Mouse (Mus musculus) olfactory bulb, adult 2 months (tissue): Measurements from ENCODE around the gene Il13. TPM values are rescaled to one million over a fixed set of nuclear protein-coding genes. Genes with fewer than 3 reads are reported as not detected.

Experiments used
- H3K27ac ChIP-seq: fragments of 200-500 bp; 2 replicates; pipeline ENCODE4 v1.5.1; 2012; ENCODE audit warnings: low read depth, low read length; ENCODE audit not compliant: insufficient read depth
- H3K4me1 ChIP-seq: fragments of 200-500 bp; 2 replicates; pipeline ENCODE4 v1.6.1; 2012; ENCODE audit warnings: low read length; ENCODE audit not compliant: control insufficient read depth, insufficient read depth
- H3K4me3 ChIP-seq: fragments of 200-500 bp; 2 replicates; pipeline ENCODE4 v1.5.1; 2012; ENCODE audit warnings: mild to moderate bottlenecking, low read depth, low read length, moderate library complexity; ENCODE audit not compliant: insufficient read depth
- CTCF ChIP-seq: fragments of 200-500 bp; IDR thresholded peaks from 2 replicates; pipeline ENCODE4 v1.5.1; 2012; ENCODE audit warnings: low read depth, mild to moderate bottlenecking, low read length, moderate library complexity; ENCODE audit not compliant: insufficient read depth
- POLR2A ChIP-seq: fragments of 200-500 bp; IDR thresholded peaks from 2 replicates; pipeline ENCODE4 v1.6.1; 2012; ENCODE audit warnings: mild to moderate bottlenecking, low read depth, low read length, moderate library complexity; ENCODE audit not compliant: insufficient read depth
- WGBS: fragments of 180-500 bp; shearing (Covaris S2); methylation state at CpG from one replicate; pipeline ENCODE4 v1.1.7; 2018; 5-methylcytosine and 5-hydroxymethylcytosine counted together
- polyA plus RNA-seq: library from polyadenylated mRNA; stranded (reverse); fragments of >200 nt; gene quantifications from 2 replicates; pipeline ENCODE4 v1.2.4, GENCODE M21; 2012; ENCODE audit warnings: low replicate concordance; ENCODE audit not compliant: missing spikeins, insufficient read depth, insufficient read length

Gene Il13
- polyA plus RNA-seq, 1 experiment, result not detected

- Histone ChIP-seq H3K4me3 (no peak overlapping the region), H3K4me1 (no peaks in the 10 kb centered on the region), H3K27ac (no peak overlapping the region)
- 54% methylated on average over 10 of the region's 10 CpGs for WGBS
- TF ChIP-seq POLR2A, result no peak
- no peak for TF ChIP-seq CTCF
Observed at GRCm38 (mm10) chr11:53583151-53583550, 51.4 kb downstream of the Il13 start.

Other genes with a start within 250 kb of the Il13 start
- not detected in 2 replicates for gene Leap2, start 211.5 kb downstream of the Il13 start, polyA plus RNA-seq
- 1,358 TPM in 1 of 2 replicates, not detected in the other for gene Uqcrq, start 203.9 kb downstream of the Il13 start, polyA plus RNA-seq
- not detected in 2 replicates for gene Gdf9, start 203.7 kb downstream of the Il13 start, polyA plus RNA-seq
- not detected in 2 replicates for gene Gm10447, start 177.6 kb downstream of the Il13 start, polyA plus RNA-seq
- gene Shroom1, start 177.5 kb downstream of the Il13 start, polyA plus RNA-seq, result not detected in 2 replicates
- not detected in 2 replicates for gene Gm9837, start 164.2 kb downstream of the Il13 start, polyA plus RNA-seq
- gene Gm9945, start 154.5 kb downstream of the Il13 start, polyA plus RNA-seq, result not detected in 2 replicates
- not detected in 2 replicates for gene Sowaha, start 154.4 kb downstream of the Il13 start, polyA plus RNA-seq
- 232 TPM in 1 of 2 replicates, not detected in the other for gene Sept8, start 115.4 kb downstream of the Il13 start, polyA plus RNA-seq
- gene Kif3a, start 67.3 kb downstream of the Il13 start, polyA plus RNA-seq, result not detected in 2 replicates
- not detected in 2 replicates for gene Il4, start 16.0 kb downstream of the Il13 start, polyA plus RNA-seq
- 76.9 TPM in 1 of 2 replicates, not detected in the other for gene Rad50, start 72.6 kb upstream of the Il13 start, polyA plus RNA-seq
- not detected in 2 replicates for gene Il5, start 86.1 kb upstream of the Il13 start, polyA plus RNA-seq
- gene Irf1, start 135.3 kb upstream of the Il13 start, polyA plus RNA-seq, result not detected in 2 replicates
- gene Gm17334, start 138.5 kb upstream of the Il13 start, polyA plus RNA-seq, result not detected in 2 replicates
- not detected in 2 replicates for gene Gm12216, start 224.6 kb upstream of the Il13 start, polyA plus RNA-seq